Mouse (Mus musculus): ENCODE results near the gene Synj2.

- no peak for TF ChIP-seq POLR2A (IDR thresholded peaks at IDR 0.05; ENCODE audit: borderline replicate concordance, extremely low read depth, insufficient read depth, insufficient read length, poor library complexity, severe bottlenecking)
- TF ChIP-seq CTCF (IDR thresholded peaks at IDR 0.05; ENCODE audit: borderline replicate concordance, extremely low read depth, insufficient read depth, insufficient read length): no peak
These were observed 142.3 kb downstream of the Synj2 start for GRCm38 (mm10) chr17:6083323-6083890.

Measured in brain, embryonic 14.5 days (tissue).